Mouse (Mus musculus) embryo, embryonic 10.5 days (tissue): ENCODE measurements at regions not wholly inside any gene's neighbourhood (a gene's known extent, or its start where the extent isn't known, plus 50 kb on each side); places are given as distances from the start of the nearest gene placed in this dataset.

Experiments used
- DNase-seq: peaks from one replicate; pipeline ENCODE4 v3.0.0-alpha.2; 2015; ENCODE audit warnings: low spot score

DNA sequence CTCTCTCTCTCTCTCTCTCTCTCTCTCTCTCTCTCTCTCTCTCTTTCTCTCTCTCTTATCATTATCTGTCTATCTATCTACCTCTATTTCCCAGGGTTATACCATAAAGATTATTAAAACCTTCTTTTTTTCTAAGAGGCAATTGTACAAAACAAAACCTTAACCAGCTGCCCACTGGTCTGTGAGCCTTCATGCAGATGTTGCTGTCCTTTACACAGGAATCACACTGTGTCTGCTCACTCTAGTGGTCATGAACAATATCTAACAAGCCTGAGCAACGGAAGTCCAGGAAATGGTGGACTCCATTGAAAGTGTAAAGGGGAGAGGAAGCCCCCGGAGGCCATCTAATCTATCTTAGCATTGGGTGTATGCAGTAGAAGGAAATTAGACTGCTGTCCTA, 156.9 kb upstream of the Sox11 start:
- DNase-seq: no peak

DNA sequence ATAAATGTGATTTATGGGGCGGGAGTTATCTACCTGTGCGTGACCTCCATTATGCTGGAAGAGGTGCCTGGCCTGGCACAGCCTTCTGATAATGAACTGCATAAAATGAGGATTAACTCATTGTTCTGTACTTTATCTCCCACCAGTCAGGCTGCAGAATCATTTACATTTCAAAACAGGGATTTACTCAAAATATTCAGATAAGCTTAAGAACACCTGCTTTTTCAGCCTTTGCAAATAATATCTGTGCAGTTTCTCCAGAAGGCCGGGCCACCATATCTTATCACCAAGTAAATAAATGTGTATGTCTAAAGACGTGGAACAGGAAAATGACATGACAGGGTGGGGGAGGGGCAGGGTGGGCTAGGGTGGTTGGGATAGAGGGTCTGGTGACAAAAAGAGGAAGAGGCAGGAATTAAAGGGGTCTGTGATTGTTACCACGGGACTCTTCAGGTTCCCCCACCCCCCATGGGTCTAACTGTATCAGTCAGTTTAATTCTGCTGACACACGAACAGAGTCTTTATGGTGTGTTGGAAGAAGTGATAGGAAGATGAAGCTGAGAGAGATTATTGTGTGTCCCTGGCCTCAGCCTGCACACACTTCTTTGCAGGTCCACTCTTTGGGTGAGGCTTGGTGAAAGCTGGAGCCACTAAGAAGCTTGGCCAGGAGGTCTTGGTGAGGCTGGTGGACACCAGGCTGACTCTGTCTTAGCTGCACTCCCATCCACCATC, 154.6 kb upstream of the Sox11 start:
- DNase-seq: no peak

DNA sequence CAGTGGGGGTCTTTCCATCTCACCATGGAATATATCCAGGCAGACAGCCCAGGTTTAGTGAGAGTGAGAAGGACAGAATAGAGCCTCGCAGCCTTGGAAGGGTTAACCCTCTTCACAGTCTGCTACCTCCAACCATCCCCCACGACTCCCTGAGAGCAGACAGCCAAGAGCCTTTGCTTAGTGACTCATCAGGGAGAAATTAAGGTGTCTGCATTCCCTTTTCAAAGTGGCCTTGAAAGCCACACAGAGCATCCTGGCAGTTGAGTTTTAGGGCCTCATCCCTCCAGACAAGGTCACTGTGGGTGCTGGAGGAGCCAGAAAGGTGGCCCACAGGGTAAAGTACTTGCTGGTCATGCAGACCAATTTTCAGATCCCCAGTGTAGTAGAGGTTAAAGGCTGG, 149.9 kb upstream of the Sox11 start:
- DNase-seq: no peak

DNA sequence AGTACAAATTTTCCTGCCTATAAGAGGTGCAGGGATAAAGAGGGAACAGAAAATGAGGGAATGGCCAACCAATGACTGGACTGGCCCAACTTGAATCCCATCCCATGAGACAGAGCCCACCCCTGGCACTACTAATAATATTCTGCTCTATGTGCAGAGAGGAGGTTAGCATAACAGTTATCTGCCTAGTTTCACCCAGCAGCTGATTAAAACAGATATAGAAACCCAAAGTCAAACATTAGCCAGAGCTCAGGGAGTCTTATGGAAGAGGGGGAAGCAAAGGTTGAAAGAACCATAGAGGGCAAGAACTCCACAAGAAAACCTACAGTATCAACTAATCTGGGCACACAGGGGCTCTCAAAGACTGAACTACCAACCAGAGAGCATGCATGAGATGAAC, 138.9 kb upstream of the Sox11 start:
- DNase-seq: no peak

DNA sequence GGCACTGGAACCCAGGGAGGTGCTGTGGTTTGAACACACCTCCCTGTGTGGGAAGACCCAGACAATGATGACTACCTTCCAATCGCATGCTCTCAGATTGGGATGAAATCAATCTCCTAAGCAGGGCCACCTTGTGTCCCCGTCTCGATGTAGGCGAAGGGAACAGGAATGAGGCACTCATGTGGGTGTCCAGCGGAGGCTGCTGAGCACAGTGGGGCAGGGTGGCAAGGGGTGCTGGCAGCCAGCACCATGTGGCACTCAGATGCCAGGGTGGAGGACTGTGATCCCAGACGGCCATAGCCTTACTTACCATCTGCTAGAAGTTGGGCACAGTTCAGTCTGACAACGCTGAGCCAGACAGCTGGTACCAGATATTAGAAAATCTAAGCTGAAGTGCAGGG, 137.2 kb upstream of the Sox11 start:
- no peak for DNase-seq

DNA sequence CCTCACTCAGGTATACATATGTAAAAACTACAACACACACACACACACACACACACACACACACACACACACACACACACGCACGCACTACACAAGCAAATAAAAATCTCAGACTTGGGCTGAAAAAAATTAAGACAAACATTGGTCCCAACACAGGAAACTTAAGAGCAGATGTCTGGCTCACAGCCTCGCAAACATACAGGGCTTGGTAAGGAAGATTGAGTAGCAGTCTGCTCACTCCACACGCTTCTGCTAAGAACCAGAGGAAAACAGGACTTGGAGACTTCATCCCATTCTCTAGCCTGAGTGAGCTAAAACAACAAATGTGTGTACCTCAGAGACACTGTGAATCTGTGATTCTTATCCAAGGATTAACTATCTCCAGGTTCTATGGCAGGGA, 132.3 kb upstream of the Sox11 start:
- DNase-seq: no peak

DNA sequence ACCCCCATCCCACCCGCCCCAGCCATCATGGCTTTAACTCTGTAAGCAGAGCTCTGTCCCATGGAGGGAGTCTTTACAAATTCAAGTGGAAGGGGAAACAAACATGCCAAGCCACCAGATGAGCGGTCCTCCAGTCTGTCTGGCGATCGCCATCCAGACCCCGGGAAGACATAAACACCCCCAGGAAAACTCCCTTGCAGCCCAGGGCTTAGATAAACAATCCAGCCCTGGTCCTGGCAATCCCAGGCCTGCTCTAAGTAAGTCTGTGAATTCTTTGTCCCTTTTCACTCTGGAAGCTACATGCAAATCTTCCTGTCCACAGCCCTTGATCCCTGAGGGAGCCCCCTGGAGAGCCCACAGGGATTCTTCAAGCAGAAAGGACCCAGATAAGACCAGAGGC, 129.2 kb upstream of the Sox11 start:
- DNase-seq: peak; percentile 24

DNA sequence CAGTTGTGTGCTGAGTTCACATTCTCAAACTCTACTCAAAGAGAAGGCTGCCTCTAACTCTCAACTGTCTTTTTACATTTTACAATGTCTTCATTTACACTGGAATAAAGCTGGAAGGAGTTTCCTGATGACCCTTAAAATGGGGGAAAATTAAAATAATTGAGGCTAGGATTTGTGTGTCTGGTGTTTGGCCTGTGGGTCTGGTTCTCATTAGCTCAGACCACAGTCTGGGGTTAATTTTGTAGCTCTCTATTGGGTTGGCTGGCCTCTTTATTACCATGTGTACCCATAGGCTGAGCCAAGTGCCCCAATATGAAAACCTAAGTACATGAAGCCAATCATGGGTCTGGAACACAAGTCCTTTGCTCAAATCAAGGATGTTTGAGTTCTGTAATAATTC, 128.0 kb upstream of the Sox11 start:
- peak; percentile 45 for DNase-seq

DNA sequence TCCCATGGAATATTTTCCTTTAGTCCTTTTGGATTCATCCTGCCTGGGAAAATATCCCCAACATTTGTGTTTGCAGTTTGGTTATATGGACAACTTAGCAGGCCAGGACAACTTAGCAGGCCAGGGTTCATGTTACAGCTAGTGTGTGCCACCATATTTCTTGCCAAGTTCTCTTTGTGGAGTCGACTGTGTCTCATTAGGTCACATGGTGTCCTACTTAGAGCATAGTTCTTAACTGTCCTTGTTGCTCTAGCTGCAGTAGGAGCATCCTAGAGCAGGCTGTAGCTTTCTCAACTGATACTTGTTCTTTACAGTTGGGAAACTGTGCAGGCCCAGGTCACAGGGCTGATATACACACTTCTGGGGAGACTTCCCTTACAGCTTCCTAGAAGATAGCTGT, 126.4 kb upstream of the Sox11 start:
- DNase-seq: no peak

DNA sequence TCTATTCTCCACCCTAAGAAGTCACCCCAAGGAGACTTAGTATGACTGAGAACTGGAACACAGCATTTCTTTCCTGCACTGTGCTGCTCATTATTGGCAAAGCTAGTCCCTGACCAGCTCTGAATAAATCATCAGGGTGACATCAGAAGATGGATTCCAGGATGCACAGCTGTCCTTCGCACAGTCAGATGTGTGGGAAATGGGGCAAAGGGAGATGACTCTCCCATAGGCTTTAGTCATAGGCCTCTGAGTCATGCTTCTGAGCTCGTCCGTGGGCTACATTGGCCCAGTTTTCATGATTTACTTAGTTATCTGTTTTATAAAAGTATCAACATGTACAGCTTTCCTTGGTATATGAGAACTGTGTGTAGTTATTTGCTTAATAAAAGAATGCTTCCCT, 125.8 kb upstream of the Sox11 start:
- DNase-seq: no peak

DNA sequence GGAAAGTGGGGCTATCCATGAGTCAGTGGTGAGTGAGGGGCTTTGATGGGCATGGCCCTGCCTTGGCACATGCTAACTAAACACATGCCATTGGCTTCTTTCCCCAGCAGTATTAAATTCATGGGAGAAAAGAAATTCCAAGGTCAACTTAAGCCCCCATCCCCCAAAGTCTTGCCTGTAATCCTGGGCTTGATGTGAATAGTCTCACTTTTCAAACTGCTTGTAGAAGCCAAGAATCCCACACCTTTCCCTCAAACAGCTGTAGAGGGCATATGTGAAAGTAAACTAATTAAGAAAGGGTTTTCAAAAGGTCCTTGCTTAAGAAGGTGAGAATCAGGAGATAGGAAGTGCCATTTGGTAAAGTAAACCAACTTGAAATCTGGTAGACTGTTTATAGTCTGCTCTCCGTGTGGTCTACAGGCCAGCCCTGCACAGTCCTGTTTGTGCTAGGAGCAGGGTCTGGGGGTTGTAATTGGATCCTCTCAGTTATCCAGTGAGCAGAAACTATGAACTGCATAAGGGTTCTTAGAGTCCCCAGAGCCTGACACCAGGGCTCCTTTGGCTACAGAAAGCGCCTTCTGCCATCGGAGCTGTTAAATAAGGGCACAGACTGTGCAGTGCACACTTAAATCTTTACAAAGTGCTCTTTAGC, 123.3 kb upstream of the Sox11 start:
- DNase-seq: peak; percentile 60

DNA sequence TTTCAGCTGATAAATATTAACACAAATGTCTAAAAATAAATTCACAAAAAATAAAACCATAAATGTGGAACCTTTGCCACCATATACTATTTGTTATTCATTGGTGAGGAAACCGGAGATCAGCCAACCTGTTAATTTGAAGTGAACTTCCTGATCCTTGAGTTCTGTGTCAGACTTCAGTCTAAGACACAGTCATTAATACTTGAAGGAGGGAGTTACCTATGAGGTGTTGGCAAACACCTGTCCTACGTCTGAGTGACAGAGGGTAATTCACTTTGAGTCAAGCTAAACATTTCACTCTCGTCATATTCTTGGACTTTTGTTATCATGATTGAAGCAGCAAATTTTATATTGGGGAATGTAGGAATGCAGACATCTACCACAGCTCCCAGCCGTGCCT, 116.3 kb upstream of the Sox11 start:
- DNase-seq: no peak

DNA sequence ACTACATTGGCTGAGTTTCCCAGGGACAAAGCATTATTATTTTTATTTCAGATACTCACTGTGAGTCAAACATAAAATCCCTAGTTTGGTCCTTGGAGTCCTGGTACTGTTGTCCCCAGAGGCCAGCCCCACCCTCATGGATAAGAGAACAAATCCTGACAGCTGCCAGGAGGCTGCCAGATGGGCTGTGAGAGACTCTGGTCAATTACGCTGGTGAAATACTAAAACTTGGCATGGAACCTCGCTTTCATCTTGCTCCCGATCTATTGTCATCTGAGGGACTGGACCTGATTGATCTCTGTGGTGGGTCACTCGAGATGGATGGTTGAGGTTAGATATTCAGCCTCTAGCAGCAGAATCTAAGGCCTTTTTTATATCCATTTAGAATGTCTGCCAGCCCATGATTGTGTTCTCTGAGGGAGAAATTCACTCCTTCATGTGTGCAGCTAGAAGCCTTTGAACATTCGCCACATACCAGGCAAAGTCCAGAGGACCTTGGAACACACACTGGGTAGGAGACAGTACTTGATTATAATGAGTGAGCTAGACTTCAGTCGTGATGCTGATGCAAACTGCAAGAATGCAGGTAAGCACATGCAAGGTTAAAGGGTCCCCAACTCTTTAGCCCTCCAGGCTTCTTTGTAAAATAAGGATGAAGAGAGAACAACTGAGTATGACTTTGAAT, 95.4 kb upstream of the Sox11 start:
- DNase-seq: no peak

DNA sequence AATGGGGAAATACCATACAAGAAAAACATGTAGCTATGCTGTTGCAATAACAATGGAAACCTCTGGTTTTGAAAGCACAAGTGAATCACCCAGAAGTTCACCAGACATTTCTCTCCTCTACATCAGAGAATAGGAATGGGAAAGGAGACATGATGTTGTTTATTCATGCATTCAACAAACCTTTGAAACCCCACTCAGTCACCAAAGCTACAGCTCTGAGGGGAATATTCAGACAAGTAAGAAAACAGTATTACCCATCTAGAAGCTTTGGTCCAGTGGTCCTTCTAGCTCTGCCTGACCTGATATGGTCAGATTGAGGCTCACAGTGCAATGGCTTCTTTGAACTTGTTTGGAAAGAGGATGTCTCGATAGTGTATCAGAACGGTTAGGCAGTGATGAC, 89.0 kb upstream of the Sox11 start:
- DNase-seq: no peak

DNA sequence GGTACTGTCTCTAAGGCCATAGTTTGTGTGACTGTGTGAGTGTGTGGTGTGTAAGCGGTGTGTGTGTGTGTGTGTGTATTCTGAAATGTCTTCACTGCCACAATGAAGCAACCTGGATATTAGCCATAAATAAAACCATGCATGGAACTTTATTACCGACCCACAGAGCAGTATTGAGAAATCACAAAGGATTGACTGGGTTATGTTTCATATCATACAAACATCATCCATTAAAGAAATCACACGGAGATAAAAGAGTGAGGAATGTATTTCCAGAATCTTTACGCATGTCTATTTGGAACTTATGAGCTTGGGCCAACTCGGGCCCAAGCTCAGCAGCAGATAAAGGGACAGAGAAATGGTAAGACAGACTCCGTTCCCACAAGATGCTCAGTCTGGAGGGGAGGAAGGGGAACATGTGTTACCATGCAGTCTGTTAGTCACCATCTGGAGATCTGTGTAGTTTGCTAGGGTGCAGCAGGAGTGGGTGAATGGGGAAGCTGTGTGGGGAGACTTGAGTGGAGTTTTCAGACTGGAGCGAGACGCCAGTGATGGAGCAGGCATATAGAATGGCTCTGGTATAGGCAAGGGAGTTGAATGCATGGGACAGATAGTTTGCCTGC, 75.1 kb upstream of the Sox11 start:
- no peak for DNase-seq

DNA sequence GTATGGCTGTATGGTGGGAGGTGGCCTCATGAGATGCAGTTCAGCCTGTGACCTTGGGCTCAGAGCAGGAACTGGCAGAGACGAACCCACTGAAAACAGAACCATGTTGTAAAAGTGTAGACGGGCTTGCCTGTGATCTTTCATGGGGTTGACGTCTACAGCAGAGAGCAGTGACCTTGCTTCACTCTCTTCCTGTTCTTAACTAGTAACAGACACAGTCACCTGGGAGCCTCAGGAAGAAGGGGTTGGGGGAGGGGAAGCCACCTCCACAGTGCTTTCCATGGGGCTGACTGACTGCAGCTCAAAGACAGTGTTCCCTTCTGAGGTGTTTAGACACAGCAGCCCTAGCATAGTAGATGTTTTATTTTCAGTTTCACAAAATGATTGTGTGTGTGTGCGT, 68.2 kb upstream of the Sox11 start:
- DNase-seq: peak; percentile 79

DNA sequence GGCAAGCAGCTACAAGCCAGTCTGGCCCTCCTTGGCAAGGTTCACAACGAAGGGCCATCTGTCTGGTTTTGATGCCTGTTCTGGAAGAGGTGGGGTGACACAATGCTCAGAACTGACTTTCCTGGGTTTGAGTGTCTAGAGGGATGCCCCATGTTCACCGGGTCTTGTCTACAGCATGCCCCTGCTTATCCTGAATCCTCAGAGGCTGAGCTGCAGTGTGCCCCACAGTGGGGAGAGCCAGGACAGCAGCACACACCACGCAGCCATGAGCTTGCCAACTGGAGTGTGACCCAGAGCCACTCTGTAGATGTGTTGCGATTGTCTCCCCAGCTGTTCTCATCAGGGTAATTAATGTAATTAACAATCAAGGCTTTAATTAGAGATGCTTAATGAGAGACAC, 66.1 kb upstream of the Sox11 start:
- DNase-seq: no peak

DNA sequence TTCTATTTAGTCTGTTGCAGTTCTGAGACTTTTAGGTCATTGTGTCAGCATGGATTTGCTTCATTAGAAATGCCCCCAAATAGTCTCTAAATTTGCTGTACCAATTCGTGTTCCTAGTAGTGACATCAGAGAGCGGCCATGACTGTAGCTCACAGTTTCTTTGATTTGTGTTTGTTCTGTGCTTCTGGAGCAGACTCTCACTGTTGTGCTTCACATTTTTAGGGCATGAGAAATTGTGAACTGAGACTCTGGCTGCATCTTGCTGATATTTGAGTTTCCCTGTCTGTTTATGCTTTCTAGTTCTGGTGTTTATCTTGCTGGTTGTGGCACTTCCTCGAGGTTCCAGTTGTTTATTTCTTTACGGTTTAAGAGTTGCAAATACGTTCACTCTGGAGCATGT, 57.0 kb upstream of the Sox11 start:
- no peak for DNase-seq
